Mouse (Mus musculus): ENCODE measurements at regions not wholly inside any gene's neighbourhood (a gene's known extent, or its start where the extent isn't known, plus 50 kb on each side); places are given as distances from the start of the nearest gene placed in this dataset.

- Histone ChIP-seq H3K27me3 (ENCODE audit: insufficient read depth, low read length) (no peaks in the 10 kb centered on the region), H3K27ac (ENCODE audit: low read depth) (no peak overlapping the region), H3K4me3 (ENCODE audit: low read depth, low read length) (no peak overlapping the region), H3K9ac (replicated peaks) (no peak overlapping the region), H3K9me3 (ENCODE audit: low read length) (no peaks in the 10 kb centered on the region), H3K36me3 (replicated peaks; ENCODE audit: insufficient read depth, low read length) (no peaks in the 10 kb centered on the region), H3K4me2 (ENCODE audit: low read depth, low read length) (no peak overlapping the region), H3K4me1 (ENCODE audit: insufficient read depth) (no peaks in the 10 kb centered on the region)
- ATAC-seq (no peak), DNase-seq (no peak)
- TF ChIP-seq EP300 (IDR thresholded peaks at IDR 0.05; ENCODE audit: low read depth), result no peak
- no peak for TF ChIP-seq CTCF (IDR thresholded peaks at IDR 0.05; ENCODE audit: low read depth)
- WGBS (ENCODE audit: insufficient replicate concordance), result 66% methylated on average over 4 of the region's 4 CpGs
These were observed 555.4 kb upstream of the Kirrel3 start for GRCm38 (mm10) chr9:33930286-33930685.

- Histone ChIP-seq H3K4me1 (ENCODE audit: insufficient read depth) (no peaks in the 10 kb centered on the region), H3K27me3 (ENCODE audit: insufficient read depth, low read length) (no peaks in the 10 kb centered on the region), H3K27ac (ENCODE audit: low read depth) (no peak overlapping the region), H3K4me2 (ENCODE audit: low read depth, low read length) (no peak overlapping the region), H3K4me3 (ENCODE audit: low read depth, low read length) (no peak overlapping the region), H3K36me3 (replicated peaks; ENCODE audit: insufficient read depth, low read length) (no peaks in the 10 kb centered on the region), H3K9me3 (ENCODE audit: low read length) (no peaks in the 10 kb centered on the region), H3K9ac (replicated peaks) (no peak overlapping the region)
- DNase-seq (no peak), ATAC-seq (no peak)
- 74% methylated on average over 5 of the region's 5 CpGs for WGBS (ENCODE audit: insufficient replicate concordance)
- no peak for TF ChIP-seq CTCF (IDR thresholded peaks at IDR 0.05; ENCODE audit: low read depth)
- no peak for TF ChIP-seq EP300 (IDR thresholded peaks at IDR 0.05; ENCODE audit: low read depth)
These were observed 551.6 kb upstream of the Kirrel3 start for GRCm38 (mm10) chr9:33934071-33934470.

DNA sequence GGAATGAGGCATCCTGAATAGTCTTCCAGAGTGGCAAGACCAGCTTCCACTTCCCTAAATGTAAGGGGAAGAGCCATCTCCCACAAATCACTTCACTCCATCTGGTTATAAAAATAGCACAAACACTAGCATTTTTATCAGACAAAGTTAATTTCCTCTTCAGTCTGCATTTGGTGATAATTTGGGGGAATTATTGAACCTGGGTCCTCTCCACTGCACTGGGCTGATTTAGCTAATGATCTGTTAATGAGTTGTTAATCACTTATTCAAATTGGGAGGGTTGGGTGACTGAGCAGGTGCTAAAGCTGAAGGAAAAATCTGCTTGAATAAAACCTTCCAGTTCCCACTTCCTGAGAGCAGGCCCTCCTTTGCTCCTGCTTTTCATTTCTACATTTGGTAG lies 531.4 kb upstream of the Kirrel3 start:
- DNase-seq (no peak), ATAC-seq (no peak)
- H3K9me3 ChIP-seq (ENCODE audit: low read length), result no peaks in the 10 kb centered on the region
- no peak overlapping the region for H3K4me3 ChIP-seq (ENCODE audit: low read depth, low read length)
- H3K27me3 ChIP-seq (ENCODE audit: insufficient read depth, low read length), result no peaks in the 10 kb centered on the region
- H3K4me2 ChIP-seq (ENCODE audit: low read depth, low read length), result no peak overlapping the region
- TF ChIP-seq EP300 (IDR thresholded peaks at IDR 0.05; ENCODE audit: low read depth) (no peak), CTCF (IDR thresholded peaks at IDR 0.05; ENCODE audit: low read depth) (no peak)
- no peaks in the 10 kb centered on the region for H3K4me1 ChIP-seq (ENCODE audit: insufficient read depth)
- no peaks in the 10 kb centered on the region for H3K36me3 ChIP-seq (replicated peaks; ENCODE audit: insufficient read depth, low read length)
- no peak overlapping the region for H3K9ac ChIP-seq (replicated peaks)
- no peak overlapping the region for H3K27ac ChIP-seq (ENCODE audit: low read depth)

Measured in liver, postnatal 0 days (tissue).